Mouse (Mus musculus) MEL (cell line): ENCODE data around the gene Pck2. TPM values are rescaled to one million over a fixed set of nuclear protein-coding genes. Genes with fewer than 3 reads are reported as not detected.
A peak's percentile ranks its signal among the peaks of the same experiment; 100 is the strongest.

ENCODE experiments used
- DNase-seq: peaks from one replicate; pipeline ENCODE4 v3.0.0; 2011; ENCODE audit warnings: low read depth, low spot score
- H3K27ac ChIP-seq: 2 replicates; pipeline ENCODE4 v1.5.1; 2012; ENCODE audit warnings: low read depth, mild to moderate bottlenecking, control low read depth, low read length, moderate library complexity; ENCODE audit not compliant: control insufficient read depth
- H3K27me3 ChIP-seq, 2 experiments: fragments of 150-350 bp in 1 of 2; sonication (generic) in 1 of 2; 2 replicates each; pipeline ENCODE4 v1.6.1; 2012; ENCODE audit warnings: low read length in 2 of 2, mild to moderate bottlenecking in 2 of 2, improper control_type of control experiment in 1 of 2, moderate library complexity in 1 of 2; ENCODE audit not compliant: insufficient read depth in 2 of 2, control insufficient read depth in 1 of 2
- H3K36me3 ChIP-seq, 2 experiments: 2 replicates each; pipeline ENCODE4 v1.6.1; 2012 to 2014; ENCODE audit warnings: low read length in 2 of 2, improper control_type of control experiment in 1 of 2, inconsistent platforms in 1 of 2, mild to moderate bottlenecking in 1 of 2; ENCODE audit not compliant: insufficient read depth in 2 of 2, control insufficient read depth in 1 of 2
- H3K4me1 ChIP-seq, 2 experiments: fragments of 150-350 bp in 1 of 2; sonication (generic) in 1 of 2; 2 replicates each; pipeline ENCODE4 v1.6.1; 2012; ENCODE audit warnings: low read length in 2 of 2, improper control_type of control experiment in 1 of 2, mild to moderate bottlenecking in 1 of 2; ENCODE audit not compliant: insufficient read depth in 2 of 2, control insufficient read depth in 1 of 2
- H3K4me3 ChIP-seq, 2 experiments: fragments of 150-350 bp in 1 of 2; sonication (generic) in 1 of 2; 2 replicates each; pipeline ENCODE4 v1.5.1; 2012; ENCODE audit warnings: low read depth in 2 of 2, low read length in 2 of 2, mild to moderate bottlenecking in 2 of 2, moderate library complexity in 2 of 2, control low read depth in 1 of 2, improper control_type of control experiment in 1 of 2; ENCODE audit not compliant: control insufficient read depth in 1 of 2, insufficient read depth in 1 of 2
- H3K79me2 ChIP-seq: 2 replicates; pipeline ENCODE4 v1.6.1; 2012; ENCODE audit warnings: mild to moderate bottlenecking, low read length, moderate library complexity; ENCODE audit not compliant: control insufficient read depth, poor library complexity, insufficient read depth
- H3K9ac ChIP-seq: 2 replicates; pipeline ENCODE4 v1.6.1; 2012; ENCODE audit warnings: low read depth, mild to moderate bottlenecking, control low read depth, low read length, moderate library complexity; ENCODE audit not compliant: control insufficient read depth, poor library complexity, severe bottlenecking
- H3K9me3 ChIP-seq: fragments of 150-350 bp; sonication (generic); replicated peaks from 2 replicates; pipeline ENCODE4 v1.6.1; 2012; ENCODE audit warnings: mild to moderate bottlenecking, low read length, improper control_type of control experiment, moderate library complexity; ENCODE audit not compliant: insufficient read depth
- BHLHE40 ChIP-seq: IDR thresholded peaks from 2 replicates; pipeline ENCODE4 v1.6.1; 2012; ENCODE audit warnings: low read depth, mild to moderate bottlenecking, inconsistent platforms, low read length, improper control_type of control experiment, borderline replicate concordance
- CHD2 ChIP-seq: IDR thresholded peaks from 2 replicates; pipeline ENCODE4 v1.6.1; 2011; ENCODE audit warnings: low read length, improper control_type of control experiment
- CTCF ChIP-seq, 3 experiments: IDR thresholded peaks in 2 of 3; conservative IDR thresholded peaks in 1 of 3; 2 replicates each; pipeline ENCODE4 v1.5.1; 2011 to 2012; ENCODE audit warnings: low read length in 3 of 3, low read depth in 2 of 3, mild to moderate bottlenecking in 2 of 3, improper control_type of control experiment in 1 of 3, inconsistent platforms in 1 of 3, mixed read lengths in 1 of 3, moderate library complexity in 1 of 3; ENCODE audit not compliant: control insufficient read depth in 1 of 3, insufficient read depth in 1 of 3, poor library complexity in 1 of 3, severe bottlenecking in 1 of 3
- EP300 ChIP-seq, 2 experiments: IDR thresholded peaks; 2 replicates each; pipeline ENCODE4 v1.6.1; 2011; ENCODE audit warnings: improper control_type of control experiment in 2 of 2, low read length in 2 of 2, low read depth in 1 of 2, mild to moderate bottlenecking in 1 of 2
- HCFC1 ChIP-seq: IDR thresholded peaks from 2 replicates; pipeline ENCODE4 v1.6.1; 2012; ENCODE audit warnings: low read depth, mild to moderate bottlenecking, inconsistent platforms, low read length, improper control_type of control experiment, moderate library complexity
- JUND ChIP-seq: IDR thresholded peaks from 2 replicates; pipeline ENCODE4 v1.6.1; 2011; ENCODE audit warnings: low read depth, mild to moderate bottlenecking, improper control_type of control experiment, low read length
- MEF2A ChIP-seq: IDR thresholded peaks from 2 replicates; pipeline ENCODE4 v1.6.1; 2014; ENCODE audit warnings: low read depth, mild to moderate bottlenecking, inconsistent platforms, low read length, improper control_type of control experiment; ENCODE audit not compliant: poor library complexity, insufficient replicate concordance, severe bottlenecking; ENCODE audit errors: extremely low read depth
- POLR2AphosphoS2 ChIP-seq: IDR thresholded peaks from 2 replicates; pipeline ENCODE4 v1.6.1; 2011; ENCODE audit warnings: low read length, improper control_type of control experiment
- POLR2AphosphoS5 ChIP-seq: IDR thresholded peaks from 2 replicates; pipeline ENCODE4 v1.6.1; 2012; ENCODE audit warnings: low read depth, borderline replicate concordance, mild to moderate bottlenecking, inconsistent platforms, low read length, moderate library complexity, mixed read lengths
- RAD21 ChIP-seq: IDR thresholded peaks from 2 replicates; pipeline ENCODE4 v1.6.1; 2011; ENCODE audit warnings: mild to moderate bottlenecking, low read depth, low read length, improper control_type of control experiment
- SMC3 ChIP-seq: IDR thresholded peaks from 2 replicates; pipeline ENCODE4 v1.6.1; 2011; ENCODE audit warnings: low read depth, low read length, improper control_type of control experiment
- TBP ChIP-seq: IDR thresholded peaks from 2 replicates; pipeline ENCODE4 v1.8.0; 2011; ENCODE audit warnings: low read depth, low read length, improper control_type of control experiment
- ZC3H11A ChIP-seq: IDR thresholded peaks from 2 replicates; pipeline ENCODE4 v1.6.1; 2012; ENCODE audit warnings: low read depth, mild to moderate bottlenecking, inconsistent platforms, low read length, improper control_type of control experiment
- ZKSCAN1 ChIP-seq: IDR thresholded peaks from 2 replicates; pipeline ENCODE4 v1.6.1; 2012; ENCODE audit warnings: low read depth, mild to moderate bottlenecking, inconsistent platforms, low read length, improper control_type of control experiment, moderate library complexity
- polyA plus RNA-seq, 2 experiments: library from polyadenylated mRNA; stranded (reverse) in 1 of 2; unstranded in 1 of 2; fragments of >175 nt in 1 of 2; fragments of >200 nt in 1 of 2; gene quantifications; 2 replicates each; pipeline versions ENCODE4 v1.2.1 to v1.2.4; 2012; ENCODE audit warnings: low replicate concordance in 2 of 2, low read depth in 1 of 2; ENCODE audit not compliant: insufficient read length in 2 of 2, insufficient read depth in 1 of 2, missing spikeins in 1 of 2
- total RNA-seq: library from RNA; depleted of rRNA; stranded (reverse); fragments of 300-350 nt; gene quantifications from 2 replicates; pipeline ENCODE4 v1.2.3, GENCODE M21; 2012

Gene Pck2
- total and polyA plus RNA-seq, 3 experiments: 17.0 to 103 (median 63.7) TPM

GRCm38 (mm10) chr14:55563249-55563648 lies 23.2 kb downstream of the Pck2 start:
- Histone ChIP-seq H3K27me3 (no peaks in the 10 kb centered on the region), H3K36me3 (peaks cover 0 to 10% of the 10 kb centered on the region in 2 experiments; a peak in 2 of 4 replicates), H3K27ac (no peak overlapping the region), H3K79me2 (no peaks in the 10 kb centered on the region; the same call in none of the 2 replicates), H3K9ac (no peak overlapping the region), H3K4me3 (no peak overlapping the region), H3K9me3 (no peaks in the 10 kb centered on the region), H3K4me1 (peaks cover under 1 to 12% of the 10 kb centered on the region in 2 experiments; a peak in 3 of 4 replicates)
- DNase-seq: no peak
- TF ChIP-seq MEF2A (no peak), RAD21 (no peak), CHD2 (no peak), EP300 (IDR thresholded peaks at IDR 0.05; ENCODE audit: low read depth in 1 of 2, low read length in 2 of 2) (no peak), POLR2AphosphoS5 (no peak), HCFC1 (no peak), POLR2AphosphoS2 (no peak), ZKSCAN1 (no peak)

DNA sequence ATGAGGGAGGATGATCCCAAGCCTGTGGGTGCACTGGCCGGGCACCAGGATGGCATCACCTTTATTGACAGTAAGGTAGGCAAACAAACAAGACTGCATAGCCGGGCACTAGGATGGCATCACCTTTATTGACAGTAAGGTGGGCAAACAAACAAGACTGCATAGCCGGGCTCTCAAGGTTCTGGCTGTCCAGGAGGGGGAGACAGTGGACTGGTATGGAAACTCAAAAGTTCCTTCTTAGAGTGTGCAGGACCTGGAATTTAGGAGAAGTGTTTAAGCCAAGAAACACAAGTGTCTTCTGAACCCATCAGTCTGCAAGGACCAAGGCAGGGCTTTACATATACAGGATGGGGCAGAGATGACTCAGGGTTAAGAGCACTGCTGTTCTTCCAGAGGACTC lies 25.7 kb downstream of the Pck2 start:
- Histone ChIP-seq H3K27me3 (no peaks in the 10 kb centered on the region), H3K36me3 (peaks cover 0 to 4% of the 10 kb centered on the region in 2 experiments; a peak in 2 of 4 replicates), H3K4me1 (peaks cover 3 to 12% of the 10 kb centered on the region in 2 experiments), H3K27ac (no peak overlapping the region), H3K9me3 (no peaks in the 10 kb centered on the region), H3K9ac (no peak overlapping the region), H3K79me2 (no peaks in the 10 kb centered on the region; the same call in 1 of the 2 replicates), H3K4me3 (no peak overlapping the region)
- TF ChIP-seq RAD21 (peak; percentile 31), SMC3 (peak; percentile 40), CTCF (IDR thresholded peaks at IDR 0.05 in 2 of 3, conservative IDR thresholded peaks at IDR 0.05 in 1 of 3; ENCODE audit: control insufficient read depth in 1 of 3, insufficient read depth in 1 of 3, low read depth in 2 of 3, low read length in 3 of 3, poor library complexity in 1 of 3, severe bottlenecking in 1 of 3) (peak in 2 of 3 experiments; percentile 36 to 41; a peak in 4 of 6 replicates), ZC3H11A (peak; percentile 30; the same call in 1 of the 2 replicates), MEF2A (no peak), JUND (no peak)
- no peak for DNase-seq

DNA sequence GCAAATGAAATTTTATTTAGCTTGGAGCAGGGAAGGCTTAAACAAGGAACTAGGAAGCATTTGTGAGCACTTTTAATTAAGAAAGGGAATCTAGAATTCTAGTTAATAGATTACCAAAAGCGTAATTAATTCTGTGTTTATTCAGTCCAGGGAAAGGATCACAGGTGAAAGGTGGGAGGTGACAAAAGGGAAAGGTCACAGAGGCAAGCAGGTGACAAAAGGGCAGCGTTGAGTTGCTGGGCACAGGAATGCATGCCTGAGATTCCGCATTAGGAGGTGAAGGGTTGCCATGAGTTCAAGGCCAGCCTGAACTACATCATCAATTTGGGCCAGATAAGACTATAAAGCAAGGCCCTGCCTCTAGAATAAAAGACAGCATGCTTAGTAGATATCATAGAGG lies 27.4 kb downstream of the Pck2 start:
- H3K36me3 ChIP-seq: peaks cover 0 to 3% of the 10 kb centered on the region in 2 experiments; a peak in 2 of 4 replicates
- no peak for TF ChIP-seq TBP
- TF ChIP-seq BHLHE40: no peak
- no peak overlapping the region for H3K9ac ChIP-seq
- no peaks in the 10 kb centered on the region for H3K79me2 ChIP-seq
- H3K27me3 ChIP-seq: no peaks in the 10 kb centered on the region
- no peaks in the 10 kb centered on the region for H3K9me3 ChIP-seq
- no peak overlapping the region for H3K4me3 ChIP-seq
- peaks cover 5 to 8% of the 10 kb centered on the region in 2 experiments for H3K4me1 ChIP-seq
- DNase-seq: no peak
- no peak overlapping the region for H3K27ac ChIP-seq
